Mouse (Mus musculus) C2C12 (cell line): Measurements from ENCODE around the gene Ptpn7.

ENCODE experiments used
- CTCF ChIP-seq: IDR thresholded peaks from one replicate; pipeline ENCODE4 v1.5.1; 2011; ENCODE audit not compliant: control insufficient read depth, insufficient read depth, insufficient read length
- FOSL1 ChIP-seq: IDR thresholded peaks from one replicate; pipeline ENCODE4 v1.8.0; 2011; ENCODE audit warnings: mild to moderate bottlenecking, low read length; ENCODE audit not compliant: poor library complexity, insufficient read depth, severe bottlenecking
- MAX ChIP-seq: IDR thresholded peaks from one replicate; pipeline ENCODE4 v1.6.1; 2011; ENCODE audit warnings: mild to moderate bottlenecking, control low read depth
- MYOD1 ChIP-seq: IDR thresholded peaks from one replicate; pipeline ENCODE4 v1.6.1; 2011; ENCODE audit warnings: low read depth; ENCODE audit not compliant: control insufficient read depth, insufficient read length
- MYOG ChIP-seq: IDR thresholded peaks from one replicate; pipeline ENCODE4 v1.6.1; 2011; ENCODE audit not compliant: control insufficient read depth, insufficient read length; ENCODE audit errors: extremely low read depth
- USF1 ChIP-seq: IDR thresholded peaks from one replicate; pipeline ENCODE4 v1.6.1; 2011; ENCODE audit warnings: low read depth, mild to moderate bottlenecking, control low read depth, moderate library complexity

DNA sequence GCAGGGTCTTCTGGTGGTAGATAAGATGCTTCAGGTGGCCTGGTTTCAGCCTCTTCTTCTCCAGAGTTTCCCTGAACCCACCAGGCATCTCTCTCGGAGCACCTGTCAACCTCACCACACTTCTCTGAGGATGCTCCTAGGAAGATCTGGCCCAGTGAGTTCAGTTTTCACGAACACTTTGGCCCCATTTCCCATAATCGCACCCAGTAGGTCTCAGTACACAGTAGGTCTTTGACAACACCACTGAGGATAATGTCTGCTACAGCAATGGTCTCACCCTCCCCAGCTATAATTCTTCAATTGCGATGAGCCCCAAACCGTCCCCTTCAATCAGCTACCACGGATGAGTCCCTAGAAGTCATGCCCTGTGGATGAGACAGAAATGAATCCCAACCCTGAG lies 35.1 kb upstream of the Ptpn7 start:
- TF ChIP-seq CTCF, result no peak
- no peak for TF ChIP-seq USF1
- no peak for TF ChIP-seq FOSL1
- TF ChIP-seq MYOD1, result no peak
- TF ChIP-seq MYOG, result no peak
- TF ChIP-seq MAX, result no peak
